Mouse (Mus musculus) inflammation-experienced regulatory T-cells, adult 16 weeks (primary cell): Measurements from ENCODE around the gene Kmt2b. TPM values are rescaled to one million over a fixed set of nuclear protein-coding genes. Genes with fewer than 3 reads are reported as not detected.

Experiments used
- polyA plus RNA-seq: library from polyadenylated mRNA; unstranded; fragments of 100-300 nt; shearing (Covaris generic); gene quantifications from one replicate; pipeline ENCODE4 v1.2.1, GENCODE M21; 2017

The Kmt2b gene
- 10.1 TPM for polyA plus RNA-seq

GRCm38 (mm10) chr7:30588676-30589434, at the start of gene Kmt2b:
TSS of gene Kmt2b (minus strand) at chr7:30588726.

GRCm38 (mm10) chr7:30635752-30636151, 47.2 kb upstream of the Kmt2b start, which contains the start of gene Etv2:
TSS of gene Etv2 (minus strand) at chr7:30635852.

GRCm38 (mm10) chr7:30625530-30626384, 37.2 kb upstream of the Kmt2b start, which contains the start of gene Cox6b1:
TSS of gene Cox6b1 (minus strand) at chr7:30626151.

GRCm38 (mm10) chr7:30612654-30613402, 24.3 kb upstream of the Kmt2b start, which contains the start of gene Upk1a:
TSS of gene Upk1a (minus strand) at chr7:30612847.

GRCm38 (mm10) chr7:30598786-30599185, 10.3 kb upstream of the Kmt2b start, which contains the start of gene Zbtb32:
TSS of gene Zbtb32 (minus strand) at chr7:30598909.

GRCm38 (mm10) chr7:30564970-30565571, 23.5 kb downstream of the Kmt2b start, which contains the start of gene Igflr1:
TSS of gene Igflr1 (plus strand) at chr7:30565427.

GRCm38 (mm10) chr7:30563117-30563905, 25.2 kb downstream of the Kmt2b start, which contains the start of the genes U2af1l4, Gm49396 and Psenen:
TSS of gene U2af1l4 (plus strand) at chr7:30563301.
TSS of gene Gm49396 (plus strand) at chr7:30563344.
TSS of gene Psenen (minus strand) at chr7:30563627.

GRCm38 (mm10) chr7:30559443-30559954, 29.0 kb downstream of the Kmt2b start, which contains the start of gene Lin37:
TSS of gene Lin37 (minus strand) at chr7:30559838.

GRCm38 (mm10) chr7:30552102-30553020, 36.2 kb downstream of the Kmt2b start, which contains the start of the genes Hspb6 and Proser3:
TSS of gene Hspb6 (plus strand) at chr7:30552178.
TSS of gene Proser3 (minus strand) at chr7:30552299.

GRCm38 (mm10) chr7:30534633-30535577, 53.6 kb downstream of the Kmt2b start, which contains the start of gene Arhgap33:
TSS of gene Arhgap33 (minus strand) at chr7:30535060.

Other genes starting within 250 kb of the Kmt2b start
- gene Lrfn3, start 226.0 kb downstream of the Kmt2b start, polyA plus RNA-seq, result not detected
- gene Tyrobp, start 175.0 kb downstream of the Kmt2b start, polyA plus RNA-seq, result 14.5 TPM
- gene Hcst, start 168.9 kb downstream of the Kmt2b start, polyA plus RNA-seq, result 407 TPM
- gene Nfkbid, start 167.0 kb downstream of the Kmt2b start, polyA plus RNA-seq, result 110 TPM
- gene Aplp1, start 143.2 kb downstream of the Kmt2b start, polyA plus RNA-seq, result 7.7 TPM
- not detected for gene Kirrel2, start 131.0 kb downstream of the Kmt2b start, polyA plus RNA-seq
- not detected for gene Nphs1, start 130.4 kb downstream of the Kmt2b start, polyA plus RNA-seq
- gene Prodh2, start 95.1 kb downstream of the Kmt2b start, polyA plus RNA-seq, result not detected
- gene Arhgap33, start 53.7 kb downstream of the Kmt2b start, polyA plus RNA-seq, result 1.5 TPM
- 3.7 TPM for gene Hspb6, start 36.5 kb downstream of the Kmt2b start, polyA plus RNA-seq
- gene Proser3, start 36.4 kb downstream of the Kmt2b start, polyA plus RNA-seq, result 10.8 TPM
- 102 TPM for gene Lin37, start 28.9 kb downstream of the Kmt2b start, polyA plus RNA-seq
- gene U2af1l4, start 25.4 kb downstream of the Kmt2b start, polyA plus RNA-seq, result 47.4 TPM
- gene Gm49396, start 25.4 kb downstream of the Kmt2b start, polyA plus RNA-seq, result 122 TPM
- 244 TPM for gene Psenen, start 25.1 kb downstream of the Kmt2b start, polyA plus RNA-seq
- 235 TPM for gene Igflr1, start 23.3 kb downstream of the Kmt2b start, polyA plus RNA-seq
- 19.2 TPM for gene Zbtb32, start 10.2 kb upstream of the Kmt2b start, polyA plus RNA-seq
- 0.82 TPM for gene Upk1a, start 24.1 kb upstream of the Kmt2b start, polyA plus RNA-seq
- 664 TPM for gene Cox6b1, start 37.4 kb upstream of the Kmt2b start, polyA plus RNA-seq
- gene Etv2, start 47.1 kb upstream of the Kmt2b start, polyA plus RNA-seq, result not detected
- gene Rbm42, start 61.6 kb upstream of the Kmt2b start, polyA plus RNA-seq, result 224 TPM
- gene Haus5, start 76.3 kb upstream of the Kmt2b start, polyA plus RNA-seq, result 41.2 TPM
- gene Pmis2, start 82.9 kb upstream of the Kmt2b start, polyA plus RNA-seq, result not detected
- gene 2200002J24Rik, start 110.2 kb upstream of the Kmt2b start, polyA plus RNA-seq, result not detected
- not detected for gene Atp4a, start 123.5 kb upstream of the Kmt2b start, polyA plus RNA-seq
- gene Tmem147, start 140.8 kb upstream of the Kmt2b start, polyA plus RNA-seq, result 117 TPM
- 0.37 TPM for gene Gapdhs, start 155.0 kb upstream of the Kmt2b start, polyA plus RNA-seq
- 1.3 TPM for gene Sbsn, start 162.7 kb upstream of the Kmt2b start, polyA plus RNA-seq
- gene Dmkn, start 175.0 kb upstream of the Kmt2b start, polyA plus RNA-seq, result not detected
- not detected for gene Krtdap, start 199.2 kb upstream of the Kmt2b start, polyA plus RNA-seq
- not detected for gene Ffar2, start 235.0 kb upstream of the Kmt2b start, polyA plus RNA-seq